Mouse (Mus musculus): ENCODE results near the gene Sln. TPM values are rescaled to one million over a fixed set of nuclear protein-coding genes. Genes with fewer than 3 reads are reported as not detected.

Sln gene
- polyA plus RNA-seq (2015; fragmentation: Nextera tagmentation; extraction: Ambion mirVana) = not detected in 2 replicates

GRCm38 (mm10) chr9:53849864-53850263, at the start of gene Sln:
Sln (plus strand) TSS chr9:53850164.
- Histone ChIP-seq H3K4me2 (ENCODE audit: low read length) (no peak within 1 kb of the TSS), H3K27ac (no peak within 1 kb of the TSS), H3K36me3 (ENCODE audit: insufficient read depth, low read length) (no peaks in the 10 kb centered on the region), H3K9me3 (replicated peaks; ENCODE audit: low read length) (no peaks in the 10 kb centered on the region), H3K4me3 (replicated peaks; ENCODE audit: low read depth, low read length) (no peak within 1 kb of the TSS), H3K9ac (ENCODE audit: low read depth, low read length) (no peak within 1 kb of the TSS), H3K27me3 (ENCODE audit: insufficient read depth, low read length) (no peaks in the 10 kb centered on the region), H3K4me1 (replicated peaks; ENCODE audit: insufficient read depth, low read length) (no peaks in the 10 kb centered on the region)
- no peak for TF ChIP-seq CTCF (IDR thresholded peaks at IDR 0.05; ENCODE audit: low read depth)
- WGBS = 81% methylated on average over 4 of the region's 4 CpGs
- DNase-seq (ENCODE audit: low spot score) (no peak), ATAC-seq (replicated peaks; ENCODE audit: low FRiP score, low read depth) (no peak)

GRCm38 (mm10) chr9:53802921-53803320, 47.0 kb upstream of the Sln start:
- no peaks in the 10 kb centered on the region for H3K27me3 ChIP-seq (ENCODE audit: insufficient read depth, low read length)
- no peak for DNase-seq (ENCODE audit: low spot score)
- no peak for ATAC-seq (replicated peaks; ENCODE audit: low FRiP score, low read depth)
- H3K9me3 ChIP-seq (replicated peaks; ENCODE audit: low read length) = no peaks in the 10 kb centered on the region
- H3K4me3 ChIP-seq (replicated peaks; ENCODE audit: low read depth, low read length) = no peak overlapping the region
- 97% methylated on average over 7 of the region's 7 CpGs for WGBS
- no peak overlapping the region for H3K4me2 ChIP-seq (ENCODE audit: low read length)
- no peak overlapping the region for H3K9ac ChIP-seq (ENCODE audit: low read depth, low read length)
- no peak overlapping the region for H3K27ac ChIP-seq
- no peak for TF ChIP-seq CTCF (IDR thresholded peaks at IDR 0.05; ENCODE audit: low read depth)
- no peaks in the 10 kb centered on the region for H3K36me3 ChIP-seq (ENCODE audit: insufficient read depth, low read length)
- H3K4me1 ChIP-seq (replicated peaks; ENCODE audit: insufficient read depth, low read length) = no peaks in the 10 kb centered on the region

GRCm38 (mm10) chr9:53806496-53807086, 43.4 kb upstream of the Sln start:
- TF ChIP-seq CTCF (IDR thresholded peaks at IDR 0.05; ENCODE audit: low read depth) = no peak
- Histone ChIP-seq H3K4me1 (replicated peaks; ENCODE audit: insufficient read depth, low read length) (no peaks in the 10 kb centered on the region), H3K4me3 (replicated peaks; ENCODE audit: low read depth, low read length) (no peak overlapping the region), H3K27ac (no peak overlapping the region), H3K9ac (ENCODE audit: low read depth, low read length) (no peak overlapping the region), H3K36me3 (ENCODE audit: insufficient read depth, low read length) (no peaks in the 10 kb centered on the region), H3K4me2 (ENCODE audit: low read length) (no peak overlapping the region), H3K9me3 (replicated peaks; ENCODE audit: low read length) (no peaks in the 10 kb centered on the region), H3K27me3 (ENCODE audit: insufficient read depth, low read length) (no peaks in the 10 kb centered on the region)
- 16% methylated on average over 7 of the region's 7 CpGs for WGBS
- DNase-seq (ENCODE audit: low spot score) (no peak), ATAC-seq (replicated peaks; ENCODE audit: low FRiP score, low read depth) (no peak)

DNA sequence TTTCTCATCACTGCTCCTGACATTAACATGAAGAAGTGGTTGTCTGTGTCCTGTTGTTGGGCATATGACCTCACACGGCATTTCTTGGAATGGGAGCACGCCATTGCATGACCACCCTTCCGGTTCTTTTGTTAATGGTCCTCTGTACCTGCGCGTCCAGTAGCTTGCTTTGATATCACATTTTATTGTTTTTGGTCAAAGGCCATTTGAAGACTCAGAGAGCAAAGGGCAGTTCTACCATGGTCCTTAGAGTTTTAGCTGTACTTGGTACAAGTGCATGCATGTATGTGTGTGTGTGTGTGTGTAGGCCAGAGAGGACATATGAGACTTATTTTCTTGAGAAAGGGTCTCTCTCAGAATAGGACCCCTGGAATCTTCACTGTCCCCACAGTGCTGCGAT, 36.5 kb upstream of the Sln start:
- ATAC-seq (replicated peaks; ENCODE audit: low FRiP score, low read depth) = no peak
- 91% methylated on average over 6 of the region's 6 CpGs for WGBS
- no peaks in the 10 kb centered on the region for H3K27me3 ChIP-seq (ENCODE audit: insufficient read depth, low read length)

GRCm38 (mm10) chr9:53818760-53819159, 31.2 kb upstream of the Sln start:
- Histone ChIP-seq H3K27me3 (ENCODE audit: insufficient read depth, low read length) (no peaks in the 10 kb centered on the region), H3K27ac (no peak overlapping the region), H3K4me2 (ENCODE audit: low read length) (no peak overlapping the region), H3K36me3 (ENCODE audit: insufficient read depth, low read length) (no peaks in the 10 kb centered on the region), H3K9me3 (replicated peaks; ENCODE audit: low read length) (no peaks in the 10 kb centered on the region), H3K4me1 (replicated peaks; ENCODE audit: insufficient read depth, low read length) (no peaks in the 10 kb centered on the region), H3K9ac (ENCODE audit: low read depth, low read length) (no peak overlapping the region), H3K4me3 (replicated peaks; ENCODE audit: low read depth, low read length) (no peak overlapping the region)
- ATAC-seq (replicated peaks; ENCODE audit: low FRiP score, low read depth) (no peak), DNase-seq (ENCODE audit: low spot score) (peak; percentile 70)
- whole genome bisulfite sequencing = 36% methylated on average over 4 of the region's 4 CpGs
- peak; percentile 85 for TF ChIP-seq CTCF (IDR thresholded peaks at IDR 0.05; ENCODE audit: low read depth)

More for the DNA sequence above, 36.5 kb upstream of the Sln start:
- TF ChIP-seq CTCF (IDR thresholded peaks at IDR 0.05; ENCODE audit: low read depth) = no peak
- Histone ChIP-seq H3K9ac (ENCODE audit: low read depth, low read length) (no peak overlapping the region), H3K4me3 (replicated peaks; ENCODE audit: low read depth, low read length) (no peak overlapping the region), H3K36me3 (ENCODE audit: insufficient read depth, low read length) (no peaks in the 10 kb centered on the region), H3K9me3 (replicated peaks; ENCODE audit: low read length) (no peaks in the 10 kb centered on the region), H3K4me1 (replicated peaks; ENCODE audit: insufficient read depth, low read length) (no peaks in the 10 kb centered on the region), H3K27ac (no peak overlapping the region), H3K4me2 (ENCODE audit: low read length) (no peak overlapping the region)
- DNase-seq (ENCODE audit: low spot score) = no peak

- ATAC-seq (replicated peaks; ENCODE audit: low FRiP score, low read depth) (no peak), DNase-seq (ENCODE audit: low spot score) (peak; percentile 61)
- Histone ChIP-seq H3K27me3 (ENCODE audit: insufficient read depth, low read length) (no peaks in the 10 kb centered on the region), H3K4me2 (ENCODE audit: low read length) (no peak overlapping the region), H3K9me3 (replicated peaks; ENCODE audit: low read length) (no peaks in the 10 kb centered on the region), H3K27ac (no peak overlapping the region), H3K4me1 (replicated peaks; ENCODE audit: insufficient read depth, low read length) (no peaks in the 10 kb centered on the region), H3K36me3 (ENCODE audit: insufficient read depth, low read length) (no peaks in the 10 kb centered on the region), H3K4me3 (replicated peaks; ENCODE audit: low read depth, low read length) (no peak overlapping the region), H3K9ac (ENCODE audit: low read depth, low read length) (no peak overlapping the region)
- peak; percentile 81 for TF ChIP-seq CTCF (IDR thresholded peaks at IDR 0.05; ENCODE audit: low read depth)
- WGBS = 8% methylated on average over 9 of the region's 9 CpGs
Measured at GRCm38 (mm10) chr9:53825318-53825717, 24.6 kb upstream of the Sln start.

Data from kidney, postnatal 0 days (tissue).